Mouse (Mus musculus) embryo, embryonic 11.5 days (tissue): ENCODE data around the gene Ankrd11.
"Not testable (repeated sequence)": the region's sequence is repeated elsewhere in the genome, so short reads cannot be mapped to it uniquely, and the experiment has no call there.

Experiments used
- DNase-seq: peaks from one replicate; pipeline ENCODE4 v3.0.0-alpha.2; 2012; ENCODE audit warnings: low read depth, low spot score

The Ankrd11 gene

GRCm38 (mm10) chr8:123042158-123042973 is at the start of gene Ankrd11:
Gene Ankrd11, minus strand, starts transcription at chr8:123042277.
- peak; percentile 99 for DNase-seq

DNA sequence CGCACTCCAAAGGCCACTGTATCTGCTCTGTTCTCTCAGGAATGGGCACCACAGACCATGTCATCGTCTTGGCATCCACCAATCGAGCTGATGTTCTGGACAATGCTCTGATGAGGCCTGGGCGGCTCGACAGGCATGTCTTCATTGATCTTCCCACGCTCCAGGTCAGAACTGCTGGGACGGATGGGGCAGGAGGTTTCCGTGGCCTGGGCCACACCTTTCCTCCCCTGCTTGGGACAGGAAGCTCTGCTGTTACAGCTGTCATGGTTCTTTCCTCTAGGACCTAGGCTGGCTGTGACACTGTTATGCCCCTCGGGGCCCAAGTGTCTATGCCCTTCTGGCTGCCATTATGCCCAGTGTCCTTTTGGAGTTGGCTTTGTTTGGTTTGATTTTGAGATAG is 45.2 kb upstream of the Ankrd11 start:
- no peak for DNase-seq

DNA sequence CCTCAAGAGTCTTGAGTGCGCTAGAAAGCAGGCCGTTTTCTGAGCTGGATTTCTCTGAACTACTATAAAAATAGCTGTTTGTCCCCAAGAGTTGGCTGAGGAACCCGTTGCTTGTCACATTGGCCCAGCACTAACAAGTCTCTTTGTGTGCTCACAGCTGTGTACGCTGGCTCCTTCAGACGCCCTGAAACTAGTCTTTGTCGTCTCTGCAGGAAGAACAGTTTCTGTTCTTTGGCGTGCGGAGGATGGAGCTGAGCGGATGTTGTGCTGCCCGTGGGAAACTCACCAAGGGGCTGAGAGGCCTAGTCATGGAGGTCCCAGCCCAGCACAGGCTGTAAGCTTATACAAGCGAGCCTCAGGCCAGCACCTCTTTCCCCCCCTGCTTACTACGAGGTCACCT is 41.5 kb upstream of the Ankrd11 start:
- DNase-seq = no peak

DNA sequence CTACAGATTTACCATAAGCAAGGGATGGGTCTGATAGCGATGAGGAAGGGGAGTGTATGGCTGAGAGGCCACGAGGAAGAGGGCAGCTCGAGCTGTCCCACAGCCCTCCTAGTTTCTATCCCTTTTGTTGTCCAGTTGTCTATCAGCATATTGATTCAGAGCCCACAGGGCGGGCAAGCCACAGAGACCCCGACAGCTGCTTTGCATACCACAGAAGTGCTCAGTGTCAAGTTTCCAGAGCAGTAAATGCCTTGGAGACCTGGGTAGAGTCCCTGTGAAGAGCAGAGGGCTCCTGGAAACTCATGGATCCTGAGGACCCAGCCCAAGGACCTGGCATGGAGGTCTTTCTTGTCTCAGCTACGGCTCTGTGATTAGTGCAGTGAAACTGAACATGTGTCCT is 40.9 kb upstream of the Ankrd11 start:
- no peak for DNase-seq

DNA sequence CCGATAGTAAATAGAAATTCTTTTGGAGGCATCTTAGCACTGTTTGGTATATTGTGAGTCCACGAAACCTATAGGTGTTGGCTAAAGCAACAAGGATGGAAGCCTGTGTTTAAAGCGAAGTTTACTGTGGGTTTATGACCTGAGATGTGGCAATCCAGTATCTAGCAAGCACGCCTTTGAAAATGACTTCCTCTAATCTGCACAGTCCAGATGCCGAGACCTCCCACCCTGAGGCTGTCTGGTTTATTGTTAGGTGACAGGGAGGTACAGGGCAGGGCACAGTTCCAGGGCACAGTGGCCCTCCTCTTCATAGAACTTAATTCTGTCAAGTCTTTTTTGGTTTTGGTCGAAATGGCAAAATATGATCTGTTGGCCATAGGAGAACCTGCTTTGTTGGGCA is 35.1 kb upstream of the Ankrd11 start:
- no peak for DNase-seq

DNA sequence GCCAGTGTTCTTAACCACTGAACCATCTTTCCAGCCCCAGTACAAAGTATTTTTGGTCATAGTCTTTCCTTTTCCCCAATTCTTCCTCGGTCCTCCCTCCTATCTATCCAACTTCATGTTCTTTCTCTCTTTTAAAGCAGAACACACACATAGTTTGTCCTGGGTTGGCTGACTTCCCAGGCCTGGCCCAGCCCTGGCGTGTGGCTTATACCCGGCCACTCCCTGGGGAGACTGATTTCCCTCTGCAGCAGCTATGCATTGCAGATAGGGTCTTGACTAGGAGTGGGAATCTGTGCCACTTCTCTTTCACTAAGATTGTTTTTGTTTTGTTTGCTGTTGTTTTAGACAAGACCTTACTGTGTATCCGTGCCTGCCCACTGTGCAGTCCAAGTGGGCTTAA is 29.1 kb upstream of the Ankrd11 start:
- no peak for DNase-seq

GRCm38 (mm10) chr8:123066101-123066683 is 24.1 kb upstream of the Ankrd11 start:
- DNase-seq = no peak

DNA sequence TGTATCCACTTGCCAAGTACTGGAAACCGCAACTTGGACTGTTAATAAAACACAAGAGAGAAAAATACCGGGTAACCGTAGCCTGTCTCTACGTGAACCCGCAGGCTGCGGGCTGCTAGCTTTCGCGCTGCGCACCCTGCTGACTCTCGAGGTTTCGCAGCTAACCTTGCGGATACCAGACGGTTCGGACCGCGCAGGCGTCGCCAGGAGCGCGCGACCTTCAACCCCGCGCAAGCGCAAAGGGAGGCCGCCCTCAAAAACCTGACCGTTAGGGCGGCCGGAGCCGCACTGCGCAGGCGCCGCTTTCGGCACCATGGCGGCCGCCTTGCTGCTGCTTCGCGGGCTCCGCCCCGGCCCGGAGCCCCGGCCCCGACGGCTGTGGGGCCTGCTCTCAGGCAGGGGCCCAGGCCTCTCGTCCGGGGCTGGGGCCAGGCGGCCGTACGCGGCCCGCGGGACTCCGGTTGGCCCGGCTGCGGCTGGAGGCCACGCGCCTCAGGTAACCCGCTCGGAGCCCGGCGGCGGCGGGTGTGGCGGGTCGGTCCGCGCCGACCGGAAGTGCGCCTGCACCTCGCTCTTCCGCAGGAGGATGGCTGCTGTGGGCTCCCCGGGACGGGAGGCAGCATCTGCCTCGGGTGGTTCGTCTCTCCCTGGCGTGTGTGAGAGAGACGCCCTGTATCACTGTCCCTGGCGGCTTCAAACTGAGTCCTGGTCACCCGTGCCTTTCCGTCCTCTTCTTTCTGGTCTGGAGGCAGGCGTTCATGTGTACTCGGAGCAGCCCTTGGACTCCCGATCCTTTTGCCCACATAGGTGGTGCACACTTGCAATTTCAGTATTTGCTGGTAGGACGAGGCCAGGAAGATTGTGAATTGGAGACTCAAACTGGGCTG is 23.4 kb upstream of the Ankrd11 start:
- DNase-seq = peak; percentile 98

DNA sequence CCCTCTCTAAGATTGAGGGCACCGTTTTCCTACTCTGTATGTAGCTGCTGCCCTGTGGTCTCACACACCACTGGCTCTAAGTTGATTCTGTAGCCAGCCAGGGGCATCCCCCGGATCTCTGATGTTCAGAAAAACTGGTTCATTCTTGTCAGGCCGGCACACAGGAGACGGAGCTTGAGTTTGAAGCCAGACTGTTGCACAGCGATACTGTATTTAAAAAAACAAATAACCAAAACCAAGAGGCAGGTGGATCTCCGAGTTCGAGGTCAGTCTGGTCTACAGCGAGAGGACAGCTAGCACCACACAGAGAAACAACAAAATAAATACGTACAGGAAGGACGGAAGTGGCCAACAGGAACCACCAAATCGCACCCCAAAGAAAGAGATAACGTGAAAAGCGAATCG is 22.7 kb upstream of the Ankrd11 start:
- peak; percentile 4 for DNase-seq

DNA sequence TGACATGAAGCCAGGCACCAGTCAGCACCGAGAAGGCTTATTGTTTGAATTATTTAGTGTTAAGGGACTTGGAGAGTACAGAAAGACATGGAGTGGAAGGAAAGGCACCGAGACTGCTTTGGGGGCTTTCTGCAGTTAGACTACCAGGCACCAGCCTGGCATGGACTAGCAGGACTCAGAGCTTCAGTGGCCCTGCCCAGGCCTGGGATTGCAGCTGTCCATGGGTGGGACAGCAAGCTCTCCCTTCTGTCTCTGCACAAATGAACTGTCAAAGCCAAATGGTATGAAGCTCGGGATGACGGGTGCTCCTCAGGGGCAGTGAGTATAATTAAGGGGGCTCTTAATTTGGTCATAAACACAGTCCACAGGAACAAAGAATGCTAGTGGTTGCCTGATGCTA is 22.0 kb upstream of the Ankrd11 start:
- DNase-seq = no peak

GRCm38 (mm10) chr8:123062721-123063120 is 20.6 kb upstream of the Ankrd11 start, which contains the start of gene Spg7:
Gene Spg7, plus strand, starts transcription at chr8:123062942.
- DNase-seq = no peak

- DNase-seq = no peak
Measured at GRCm38 (mm10) chr8:123051458-123051857, 9.4 kb upstream of the Ankrd11 start.

DNA sequence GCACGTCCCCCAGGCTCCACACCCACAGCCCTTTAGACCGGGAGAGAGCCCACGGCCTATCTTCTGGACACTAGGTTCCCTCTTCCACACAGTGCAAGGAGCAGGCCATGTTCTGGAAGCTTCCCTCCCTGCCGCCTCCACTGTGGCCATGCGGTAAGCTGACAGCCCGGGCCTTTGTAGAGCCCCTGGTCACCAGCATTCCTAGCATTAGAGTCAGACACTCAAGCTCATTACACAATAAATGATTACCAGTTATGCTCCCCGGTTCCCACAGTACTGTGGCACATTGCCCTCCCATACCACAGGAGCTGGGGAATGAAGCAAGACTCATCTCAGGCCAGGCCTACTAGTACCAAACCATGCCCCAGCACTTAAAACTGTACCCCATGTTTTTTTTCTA is 6.3 kb upstream of the Ankrd11 start:
- no peak for DNase-seq

- no peak for DNase-seq
Measured at GRCm38 (mm10) chr8:123047827-123048226, 5.8 kb upstream of the Ankrd11 start.

GRCm38 (mm10) chr8:123046706-123047105 is 4.6 kb upstream of the Ankrd11 start:
- no peak for DNase-seq

- not testable (repeated sequence) for DNase-seq
Measured at GRCm38 (mm10) chr8:123044743-123045425, 2.8 kb upstream of the Ankrd11 start.

DNA sequence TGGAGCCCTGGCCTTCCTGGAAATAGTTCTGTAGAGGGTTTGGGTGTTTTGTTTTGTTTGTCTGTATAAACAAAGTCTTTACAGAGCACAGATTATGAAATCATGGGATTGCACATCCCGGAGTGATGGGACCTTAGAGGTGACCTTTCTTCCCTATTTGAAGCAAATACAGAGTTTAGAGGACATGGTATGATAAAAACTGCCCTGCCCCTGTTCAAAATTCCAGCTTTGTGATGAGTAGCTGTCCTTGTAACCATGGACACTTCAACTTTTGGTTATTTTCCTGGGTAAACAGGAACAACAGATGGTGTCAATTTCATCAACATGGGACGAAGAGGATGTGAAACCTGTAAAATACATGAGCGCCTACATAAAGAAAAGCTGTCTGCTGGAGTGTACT is 1.9 kb upstream of the Ankrd11 start:
- DNase-seq = no peak

DNA sequence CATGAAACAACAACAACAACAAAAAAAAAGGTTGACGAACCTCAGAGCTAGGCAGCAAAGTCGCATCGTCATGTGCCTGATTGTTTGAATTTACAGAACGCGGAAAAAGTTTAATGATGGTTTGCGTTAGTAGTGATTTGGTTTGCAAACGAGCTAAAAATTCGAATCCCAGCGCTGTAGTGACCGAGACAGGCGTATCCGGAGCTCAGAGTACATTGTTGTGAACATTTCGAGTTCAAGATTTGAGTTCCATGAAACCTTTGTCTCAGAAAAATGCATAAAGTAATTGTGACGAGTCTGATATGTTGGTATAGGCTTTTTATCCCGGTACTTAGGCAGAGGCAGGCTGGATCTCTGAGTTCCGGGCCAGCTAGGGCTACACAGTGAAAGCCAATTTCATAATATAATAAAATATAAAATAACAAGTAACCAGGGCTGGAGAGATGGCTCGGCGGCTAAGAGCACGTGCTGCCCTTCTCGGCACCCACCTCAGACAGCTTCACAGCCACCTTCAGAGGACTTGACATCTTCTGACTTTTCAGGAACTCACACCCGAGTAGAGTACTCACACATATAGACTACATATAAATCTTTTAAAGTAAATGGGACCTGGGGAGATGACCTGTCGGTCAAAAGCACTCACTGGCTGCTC is 1.0 kb upstream of the Ankrd11 start:
- DNase-seq = no peak

GRCm38 (mm10) chr8:123041774-123042105 is 337 bp downstream of the Ankrd11 start:
- DNase-seq = no peak

GRCm38 (mm10) chr8:123041008-123041773 is 886 bp downstream of the Ankrd11 start:
- peak; percentile 40 for DNase-seq
